Mouse (Mus musculus) embryonic facial prominence, embryonic 10.5 days (tissue): Measurements from ENCODE around the gene Gm21983. TPM values are rescaled to one million over a fixed set of nuclear protein-coding genes. Genes with fewer than 3 reads are reported as not detected.

ENCODE experiments used
- DNase-seq: peaks from one replicate; pipeline ENCODE4 v3.0.0-alpha.2; 2017; ENCODE audit warnings: low spot score
- H3K27ac ChIP-seq: fragments of 300-500 bp; sonication (generic); replicated peaks from 2 replicates; pipeline ENCODE4 v1.5.1; 2016; ENCODE audit warnings: mild to moderate bottlenecking
- H3K27me3 ChIP-seq: fragments of 300-500 bp; sonication (generic); replicated peaks from 2 replicates; pipeline ENCODE4 v1.6.1; 2016; ENCODE audit warnings: low read depth, mild to moderate bottlenecking; ENCODE audit not compliant: poor library complexity, severe bottlenecking
- H3K36me3 ChIP-seq: fragments of 300-500 bp; sonication (generic); replicated peaks from 2 replicates; pipeline ENCODE4 v1.6.1; 2016; ENCODE audit warnings: mild to moderate bottlenecking, moderate library complexity
- H3K4me1 ChIP-seq: fragments of 300-500 bp; sonication (generic); 2 replicates; pipeline ENCODE4 v1.6.1; 2016
- H3K4me3 ChIP-seq: fragments of 300-500 bp; sonication (generic); 2 replicates; pipeline ENCODE4 v1.5.1; 2016; ENCODE audit warnings: mild to moderate bottlenecking, moderate library complexity
- H3K9me3 ChIP-seq: fragments of 300-500 bp; sonication (generic); 2 replicates; pipeline ENCODE4 v1.6.1; 2016; ENCODE audit warnings: mild to moderate bottlenecking
- WGBS: fragments of 180-500 bp; shearing (Covaris S2); methylation state at CpG from one replicate; pipeline ENCODE4 v1.1.7; 2016; 5-methylcytosine and 5-hydroxymethylcytosine counted together
- polyA plus RNA-seq: library from polyadenylated mRNA; unstranded; fragments of >200 nt; fragmentation: Nextera tagmentation; extraction: Ambion mirVana; gene quantifications from 2 replicates; pipeline ENCODE4 v1.2.1, GENCODE M21; 2016

Gene Gm21983
- polyA plus RNA-seq, result 1.3 TPM in 1 of 2 replicates, not detected in the other

DNA sequence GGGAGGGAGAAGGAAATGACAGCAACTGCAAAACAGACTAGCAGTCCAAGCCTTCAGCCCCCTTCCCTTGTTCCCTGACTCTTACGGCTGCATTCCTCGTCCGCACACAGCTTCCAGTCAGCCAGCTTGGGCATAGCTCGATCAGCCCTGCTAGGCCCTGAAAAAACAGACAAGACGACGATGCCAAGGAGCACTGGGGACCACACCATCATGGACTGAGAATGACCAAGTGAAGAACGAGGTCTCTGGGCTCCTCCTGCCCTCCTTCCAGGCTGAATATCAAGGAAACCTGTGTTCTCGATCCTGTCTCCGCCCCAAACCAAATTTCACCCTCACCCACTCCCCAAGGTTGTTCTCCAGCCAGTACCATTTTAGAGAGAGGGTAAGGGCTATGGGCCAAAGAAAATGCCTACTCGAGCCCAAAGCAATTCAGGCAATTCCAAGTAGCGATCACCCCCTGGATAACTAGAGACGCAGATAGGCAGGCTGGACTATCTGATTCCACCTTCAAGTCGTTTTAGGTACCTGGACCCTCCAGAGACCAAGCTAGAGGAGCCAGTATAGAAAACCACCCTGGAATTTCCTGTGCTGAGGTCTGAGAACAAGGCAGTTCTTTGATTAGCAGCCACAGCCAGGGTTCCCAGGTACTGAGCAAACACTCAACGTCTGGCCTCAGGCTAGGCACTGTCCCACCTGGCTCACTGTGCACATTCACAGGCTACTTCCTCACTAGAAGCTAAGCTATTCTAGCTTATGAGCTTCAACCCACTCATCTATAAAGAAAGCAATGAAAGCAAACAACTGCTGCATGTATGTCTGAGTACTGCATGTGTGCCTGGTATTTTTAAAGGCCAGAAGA, at the start of gene Gm21983, which contains the start of gene Mia:
Gene Gm21983, minus strand, starts transcription at position 250 of the 859 bp plus-strand sequence.
Gene Mia, minus strand, starts transcription at position 321 of the 859 bp plus-strand sequence.
- WGBS, result 71% methylated on average over 14 of the region's 14 CpGs

DNA sequence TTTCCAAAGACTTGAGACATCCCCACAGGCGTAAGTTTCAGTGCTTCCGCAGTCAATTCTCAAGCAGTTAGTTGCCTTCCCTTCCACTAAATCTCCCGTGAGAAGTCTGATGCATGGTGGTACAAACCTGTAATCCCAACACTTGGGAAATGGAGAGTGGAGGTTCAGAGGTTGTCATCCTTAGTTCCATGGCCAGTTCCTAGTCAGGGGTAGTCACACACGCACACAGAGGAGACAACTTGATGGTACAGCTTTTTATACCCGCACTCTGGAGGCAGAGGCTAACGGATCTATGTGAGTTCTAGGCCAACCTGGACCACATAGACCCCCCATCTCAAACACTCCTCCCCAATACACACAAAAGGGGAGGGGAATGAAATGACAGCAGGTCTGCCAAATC, 48.0 kb upstream of the Gm21983 start:
- Histone ChIP-seq H3K4me1 (peaks cover 58% of the 10 kb centered on the region), H3K9me3 (no peaks in the 10 kb centered on the region)
- 14% methylated on average over 6 of the region's 6 CpGs for WGBS

More for the DNA sequence above, at the start of gene Gm21983, which contains the start of gene Mia:
- peaks cover 15% of the 10 kb centered on the region for H3K4me1 ChIP-seq
- no peaks in the 10 kb centered on the region for H3K27me3 ChIP-seq
- H3K27ac ChIP-seq, result no peak within 1 kb of the TSS
- no peak within 1 kb of the TSS for H3K4me3 ChIP-seq
- no peak for DNase-seq
- peaks cover 40% of the 10 kb centered on the region for H3K36me3 ChIP-seq
- H3K9me3 ChIP-seq, result no peaks in the 10 kb centered on the region

DNA sequence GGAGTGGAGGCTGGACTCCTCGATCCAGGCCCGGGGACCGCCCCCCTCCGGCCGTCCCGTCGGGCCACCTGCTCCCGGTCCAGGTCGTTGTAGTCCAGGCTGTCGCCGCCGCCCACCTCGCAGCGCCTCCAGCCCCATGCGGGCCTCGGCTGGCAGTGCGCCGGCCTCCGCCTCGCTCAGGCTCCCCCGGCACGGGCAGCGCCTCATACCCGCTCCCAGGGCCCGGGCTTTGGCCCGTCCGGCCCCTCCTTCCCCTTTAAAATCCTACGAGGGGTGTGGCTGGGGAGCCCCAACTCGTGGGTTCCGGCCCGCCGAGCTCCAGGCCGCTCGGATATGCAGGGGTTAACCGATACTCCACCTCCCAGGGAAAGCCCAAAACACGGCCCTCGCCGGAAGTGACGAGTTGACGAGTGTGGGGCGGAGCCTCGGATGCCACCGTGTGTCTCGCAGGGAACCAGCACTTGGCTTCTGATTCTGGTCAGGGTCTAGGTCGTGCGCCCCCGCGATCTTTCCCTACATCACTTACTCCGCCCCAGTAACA, 47.5 kb upstream of the Gm21983 start, which contains the start of gene Itpkc:
Gene Itpkc, minus strand, starts transcription at position 381 of the 541 bp plus-strand sequence.
- under 1% methylated on average over 49 of the region's 49 CpGs for WGBS

More for the DNA sequence above, 48.0 kb upstream of the Gm21983 start:
- Histone ChIP-seq H3K36me3 (peaks cover 10% of the 10 kb centered on the region), H3K4me3 (peak overlapping the region; percentile 69), H3K27me3 (no peaks in the 10 kb centered on the region), H3K27ac (peak overlapping the region; percentile 91)
- no peak for DNase-seq

DNA sequence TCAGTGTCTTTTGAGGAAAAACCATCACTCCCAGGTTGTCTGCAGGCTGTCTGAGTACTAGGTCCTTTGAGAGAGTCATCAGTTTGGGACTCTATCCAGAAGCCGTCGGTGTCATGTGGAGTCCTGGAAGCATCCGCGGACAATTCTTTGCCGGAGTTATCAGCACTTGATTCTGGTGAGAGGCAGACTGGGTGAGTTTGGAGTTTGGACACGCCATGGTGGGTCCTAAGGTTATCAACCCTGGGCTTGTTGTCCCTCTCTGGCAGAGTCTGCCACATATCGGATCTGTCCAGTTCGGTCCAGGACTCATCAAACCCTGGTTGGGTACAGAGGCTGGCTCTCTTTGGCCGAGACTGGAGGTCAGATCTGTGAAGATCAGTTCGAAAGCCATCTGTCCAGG, 46.8 kb upstream of the Gm21983 start:
- DNase-seq, result no peak
- no peaks in the 10 kb centered on the region for H3K27me3 ChIP-seq
- peak overlapping the region; percentile 69 for H3K4me3 ChIP-seq
- peak overlapping the region; percentile 91 for H3K27ac ChIP-seq
- H3K4me1 ChIP-seq, result peaks cover 59% of the 10 kb centered on the region
- peaks cover 16% of the 10 kb centered on the region for H3K36me3 ChIP-seq
- no peaks in the 10 kb centered on the region for H3K9me3 ChIP-seq
- 9% methylated on average over 10 of the region's 10 CpGs for WGBS

More for the DNA sequence above, 47.5 kb upstream of the Gm21983 start, which contains the start of gene Itpkc:
- Histone ChIP-seq H3K4me3 (peak within 1 kb of the TSS; percentile 69), H3K27me3 (no peaks in the 10 kb centered on the region), H3K27ac (peak within 1 kb of the TSS; percentile 91), H3K36me3 (peaks cover 10% of the 10 kb centered on the region), H3K4me1 (peaks cover 58% of the 10 kb centered on the region), H3K9me3 (no peaks in the 10 kb centered on the region)
- peak; percentile 97 for DNase-seq

DNA sequence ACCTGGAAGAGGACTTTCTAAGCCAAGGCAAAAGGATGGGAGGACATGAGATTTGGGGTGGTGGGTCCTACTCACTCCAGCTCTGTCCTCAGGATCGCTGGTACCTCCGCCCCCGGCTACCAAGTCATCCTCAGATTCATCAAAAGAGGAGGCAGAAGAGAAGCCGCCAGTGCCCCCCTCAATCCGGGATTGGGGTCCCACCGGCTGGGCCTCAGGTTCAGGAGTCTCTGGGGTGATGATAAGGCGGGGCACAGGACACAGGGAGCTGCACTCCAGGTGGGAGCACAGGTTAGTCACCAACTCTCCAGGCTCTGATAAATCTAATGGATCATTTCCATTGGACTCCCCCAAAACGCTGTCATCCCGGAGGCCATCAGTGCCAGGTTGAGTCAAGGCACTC, 46.4 kb upstream of the Gm21983 start:
- Histone ChIP-seq H3K9me3 (no peaks in the 10 kb centered on the region), H3K27me3 (no peaks in the 10 kb centered on the region), H3K4me1 (peaks cover 56% of the 10 kb centered on the region), H3K4me3 (peak overlapping the region; percentile 69), H3K36me3 (peaks cover 16% of the 10 kb centered on the region), H3K27ac (peak overlapping the region; percentile 91; the same call in 1 of the 2 replicates)
- no peak for DNase-seq
- 37% methylated on average over 9 of the region's 9 CpGs for WGBS

DNA sequence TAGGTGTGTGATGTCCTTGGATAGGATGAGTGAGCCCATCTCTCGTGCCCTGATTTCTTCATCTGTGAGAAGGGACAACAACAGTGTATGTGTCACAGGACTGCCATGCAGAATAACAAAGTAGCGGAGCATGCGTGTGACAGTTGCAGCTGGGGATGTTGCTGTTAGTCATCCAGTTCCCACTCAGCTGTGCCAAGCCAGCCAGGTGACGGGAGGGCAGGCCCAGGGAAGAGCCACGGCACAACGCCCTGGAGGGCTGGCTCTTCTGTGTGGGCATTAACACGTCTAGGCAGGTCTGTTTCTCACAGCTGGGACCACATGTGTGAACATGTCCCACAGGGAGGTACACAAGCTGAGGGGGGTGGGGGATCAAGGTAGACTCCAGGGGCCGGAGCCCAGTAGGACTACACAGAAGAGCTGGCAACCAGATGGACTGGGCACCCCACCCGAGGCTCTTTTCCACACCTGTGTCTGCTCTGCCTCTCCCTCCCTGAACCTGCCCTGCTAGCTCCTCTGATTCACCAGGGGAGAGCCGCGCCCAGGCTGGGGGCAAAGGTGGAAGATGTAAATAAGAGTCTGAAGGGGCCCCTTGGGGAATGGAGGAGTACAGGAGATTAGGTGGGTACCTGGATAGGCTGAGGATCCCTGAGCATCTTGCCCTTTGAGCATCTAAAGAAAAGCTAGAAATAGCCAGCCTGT, 44.1 kb upstream of the Gm21983 start:
- peak; percentile 19 for DNase-seq
- no peaks in the 10 kb centered on the region for H3K9me3 ChIP-seq
- H3K36me3 ChIP-seq, result peaks cover 26% of the 10 kb centered on the region
- H3K4me3 ChIP-seq, result peak overlapping the region; percentile 69; the same call in 1 of the 2 replicates
- peak overlapping the region; percentile 30 for H3K27ac ChIP-seq
- no peaks in the 10 kb centered on the region for H3K27me3 ChIP-seq
- WGBS, result 81% methylated on average over 11 of the region's 11 CpGs
- H3K4me1 ChIP-seq, result peaks cover 53% of the 10 kb centered on the region

DNA sequence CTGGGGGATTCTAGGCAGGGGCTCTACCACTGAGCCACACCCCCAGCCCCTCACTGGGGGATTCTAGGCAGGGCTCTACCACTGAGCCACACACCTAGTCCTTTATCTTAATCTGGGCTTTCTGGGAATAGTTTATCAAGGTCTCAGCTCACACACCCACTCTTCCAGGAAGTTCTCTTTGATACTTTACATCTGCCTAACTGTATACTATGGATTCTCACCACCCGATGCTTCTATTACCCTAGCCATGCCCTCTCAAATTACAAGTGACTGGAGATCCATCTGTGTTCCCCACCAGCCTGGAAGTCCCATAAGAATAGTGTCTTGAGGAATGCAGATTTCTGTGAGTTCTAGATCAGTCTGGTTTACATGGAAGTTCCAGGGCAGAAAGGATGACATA, 41.7 kb upstream of the Gm21983 start:
- WGBS, result 89% methylated on average over 1 of the region's 1 CpGs
- H3K36me3 ChIP-seq, result peaks cover 46% of the 10 kb centered on the region

DNA sequence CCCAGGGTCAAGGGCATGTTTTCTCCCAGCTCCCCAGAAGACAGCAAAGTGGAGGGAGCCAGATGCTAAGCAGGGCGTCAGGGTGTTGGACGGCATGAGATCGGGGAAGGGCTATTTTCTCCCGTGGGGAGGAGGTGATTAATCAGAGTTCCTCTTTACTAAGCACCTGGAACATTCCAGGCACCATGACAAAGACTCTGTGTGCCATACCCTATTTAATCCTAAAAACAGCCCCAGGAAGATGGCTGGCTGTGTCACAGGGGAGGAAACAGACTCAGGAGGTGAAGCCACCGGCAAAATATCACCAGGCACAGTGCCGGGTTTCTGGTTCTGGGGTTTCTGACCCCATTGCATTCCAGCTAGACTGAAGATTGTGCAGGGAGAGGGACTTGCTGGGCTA, 41.1 kb upstream of the Gm21983 start:
- Histone ChIP-seq H3K4me3 (no peak overlapping the region), H3K36me3 (peaks cover 50% of the 10 kb centered on the region), H3K4me1 (peaks cover 39% of the 10 kb centered on the region), H3K9me3 (no peaks in the 10 kb centered on the region), H3K27ac (no peak overlapping the region), H3K27me3 (no peaks in the 10 kb centered on the region)
- DNase-seq, result no peak
- 84% methylated on average over 6 of the region's 6 CpGs for WGBS

More for the DNA sequence above, 41.7 kb upstream of the Gm21983 start:
- Histone ChIP-seq H3K4me3 (no peak overlapping the region), H3K27ac (no peak overlapping the region), H3K9me3 (no peaks in the 10 kb centered on the region), H3K4me1 (peaks cover 45% of the 10 kb centered on the region), H3K27me3 (no peaks in the 10 kb centered on the region)
- no peak for DNase-seq

DNA sequence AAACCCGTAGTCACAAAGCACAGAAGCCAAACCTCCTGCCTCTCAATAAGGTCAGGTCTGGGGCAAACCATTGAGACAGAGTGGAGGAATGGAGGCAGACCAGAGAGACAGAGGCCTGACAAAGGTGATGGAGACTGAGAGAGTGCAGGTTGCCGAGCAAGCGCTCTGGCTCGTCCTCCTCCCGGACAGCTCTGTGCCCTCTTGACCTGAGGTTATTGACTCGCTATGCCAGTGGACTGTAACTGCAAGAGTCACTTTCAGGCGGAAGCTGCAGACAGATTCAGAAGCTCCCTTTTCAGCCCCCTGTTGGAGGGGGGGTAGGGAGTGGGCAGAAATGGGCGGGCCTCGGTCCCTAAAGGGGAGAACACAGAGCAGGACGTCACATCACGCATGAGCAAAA, 39.1 kb upstream of the Gm21983 start:
- peaks cover 61% of the 10 kb centered on the region for H3K36me3 ChIP-seq
- 79% methylated on average over 11 of the region's 11 CpGs for WGBS

DNA sequence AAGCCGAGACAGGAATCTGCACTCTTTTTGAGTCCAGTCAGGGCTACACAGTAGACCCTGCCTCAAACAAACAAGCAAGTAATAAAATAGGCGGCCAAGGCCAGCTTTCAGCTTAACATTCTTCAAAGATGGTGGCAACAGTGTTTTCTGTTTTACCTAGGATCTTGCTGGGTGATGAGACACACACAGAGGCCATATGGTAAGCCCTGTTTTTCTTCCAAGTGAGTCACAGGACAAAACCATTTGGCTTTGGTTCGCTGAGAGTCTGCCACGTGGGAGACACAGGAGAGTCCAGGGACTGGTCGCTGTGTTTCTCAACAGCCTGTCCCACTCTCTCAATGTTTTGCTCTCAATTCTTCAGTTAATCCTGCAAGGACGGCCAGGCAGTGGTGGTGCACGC, 37.7 kb upstream of the Gm21983 start:
- Histone ChIP-seq H3K36me3 (peaks cover 66% of the 10 kb centered on the region), H3K4me3 (no peak overlapping the region), H3K9me3 (no peaks in the 10 kb centered on the region), H3K4me1 (peaks cover 6% of the 10 kb centered on the region), H3K27ac (no peak overlapping the region), H3K27me3 (no peaks in the 10 kb centered on the region)
- 85% methylated on average over 7 of the region's 7 CpGs for WGBS
- no peak for DNase-seq

More for the DNA sequence above, 39.1 kb upstream of the Gm21983 start:
- H3K27me3 ChIP-seq, result no peaks in the 10 kb centered on the region
- H3K4me3 ChIP-seq, result no peak overlapping the region
- no peaks in the 10 kb centered on the region for H3K9me3 ChIP-seq
- DNase-seq, result no peak
- H3K27ac ChIP-seq, result no peak overlapping the region
- H3K4me1 ChIP-seq, result peaks cover 19% of the 10 kb centered on the region

DNA sequence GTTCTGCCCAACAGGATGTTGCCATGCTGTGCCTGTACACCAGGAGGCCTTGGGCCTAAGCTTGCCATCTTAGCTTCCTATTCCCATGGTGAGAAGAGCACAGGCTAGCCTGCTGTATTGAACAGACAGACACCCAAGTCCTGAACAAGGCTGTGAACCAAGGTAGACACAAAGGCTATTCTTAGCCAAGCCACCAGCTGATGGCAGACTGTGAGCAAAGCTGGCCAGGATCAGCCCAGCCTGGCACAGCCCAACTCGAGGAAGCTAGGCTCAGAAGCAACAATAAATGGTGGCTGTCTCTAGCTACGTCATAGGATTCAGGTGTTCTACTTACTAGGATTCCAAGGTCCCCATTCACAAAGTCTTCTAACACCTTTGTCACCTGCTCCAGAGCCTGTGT, 31.7 kb upstream of the Gm21983 start:
- no peaks in the 10 kb centered on the region for H3K9me3 ChIP-seq
- H3K27ac ChIP-seq, result no peak overlapping the region
- no peaks in the 10 kb centered on the region for H3K27me3 ChIP-seq
- WGBS, result 84% methylated on average over 2 of the region's 2 CpGs
- H3K4me3 ChIP-seq, result no peak overlapping the region
- H3K4me1 ChIP-seq, result no peaks in the 10 kb centered on the region
- H3K36me3 ChIP-seq, result peaks cover 90% of the 10 kb centered on the region
- DNase-seq, result no peak

DNA sequence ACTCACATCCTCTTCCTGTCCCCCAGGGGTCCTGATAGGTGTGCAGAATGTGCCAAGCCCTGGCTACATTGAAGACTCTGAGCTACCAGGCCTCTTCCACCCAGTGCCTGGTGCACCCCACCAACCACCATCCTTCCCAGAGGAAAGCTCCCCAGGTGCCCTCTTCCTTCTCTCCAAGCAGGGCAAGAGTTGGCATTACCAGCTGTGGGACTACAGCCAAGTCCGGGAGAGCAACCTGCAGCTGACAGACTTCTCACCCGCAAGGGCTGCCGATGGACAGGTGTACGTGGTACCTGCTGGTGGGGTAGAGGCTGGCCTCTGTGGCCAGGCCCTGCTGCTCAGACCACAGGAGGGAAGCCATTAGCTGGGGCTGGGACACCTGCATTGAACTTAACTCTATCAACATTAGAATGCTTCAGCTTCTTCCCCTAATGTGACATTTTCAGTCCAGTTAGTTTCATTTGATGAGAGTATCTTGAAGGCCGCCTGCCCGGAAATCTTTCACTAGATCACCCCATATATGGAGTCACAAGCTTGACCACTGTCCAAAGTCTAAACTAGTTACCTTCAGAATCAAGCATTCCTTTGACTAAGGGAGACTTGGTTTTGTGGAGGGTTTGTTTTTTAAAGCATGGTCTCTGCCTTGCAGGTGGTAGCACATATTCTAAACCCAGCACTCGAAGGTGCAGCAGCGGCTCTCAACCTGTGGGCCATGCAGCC, 23.0 kb upstream of the Gm21983 start:
- WGBS, result 94% methylated on average over 8 of the region's 8 CpGs
- Histone ChIP-seq H3K4me3 (no peak overlapping the region), H3K27me3 (no peaks in the 10 kb centered on the region), H3K4me1 (no peaks in the 10 kb centered on the region), H3K27ac (no peak overlapping the region), H3K9me3 (no peaks in the 10 kb centered on the region), H3K36me3 (peaks cover 87% of the 10 kb centered on the region)
- DNase-seq, result no peak
